Mouse (Mus musculus) c-Kit-positive CD71-positive TER-119-positive erythroid progenitor cells, embryonic 14.5 days (primary cell): ENCODE results near the gene Slc13a3.

Source experiments
- DNase-seq: peaks from one replicate; pipeline ENCODE4 v3.0.0-alpha.2; 2013; ENCODE audit warnings: low spot score

Slc13a3 gene

GRCm38 (mm10) chr2:165364334-165365091, 108.5 kb downstream of the Slc13a3 start:
- peak; percentile 11 for DNase-seq

GRCm38 (mm10) chr2:165363282-165363681, 109.7 kb downstream of the Slc13a3 start:
- DNase-seq, result no peak

GRCm38 (mm10) chr2:165360861-165361260, 112.2 kb downstream of the Slc13a3 start:
- peak; percentile 29 for DNase-seq
